In genomic region chr13:68749801-68750200, GRCm38 (mm10) we compare ENCODE assay signal across 10 mouse cellular contexts.
DNase-seq lines count a peak whose midpoint lies in the region; ATAC-seq lines count a peak whose summit lies in the region.
"Had no signal": no experiment of that assay in that cellular context is flagged by ENCODE, and none has a peak within 500 bp of the region (broad histone marks: within the 10 kb centered on the region; RNA-seq: fewer than 3 reads in every experiment).

No protein-coding gene starts in this region.

- ATAC-seq in limb, embryonic 15.5 days (ENCODE audit: insufficient number of reproducible peaks, low FRiP score, low TSS enrichment, low read depth), result no peak
- ATAC-seq in megakaryocyte progenitor cell, adult 5-6 weeks (replicated peaks; ENCODE audit: poor library complexity), result no peak
- ATAC-seq: activated CD4-positive, CD25-positive, alpha-beta regulatory T cell, adult 4 months had no signal

- peak; percentile 19 for DNase-seq in ZHBTc4 (ENCODE audit: low read depth, low spot score)
- peak; percentile 9 for DNase-seq in embryonic facial prominence, embryonic 10.5 days (ENCODE audit: low spot score)
- DNase-seq in layer of hippocampus, adult 8-10 months (ENCODE audit: low spot score in 2 of 2), result peak; percentile 48
- DNase-seq in MN1 (ENCODE audit: low spot score), result no peak
- DNase-seq in testis, postnatal 14 days (ENCODE audit: low spot score), result no peak
- DNase-seq: kidney, adult 2 months; thymus, adult 2 months had no signal

- H3K27me3 ChIP-seq in embryonic facial prominence, embryonic 10.5 days (replicated peaks; ENCODE audit: low read depth, poor library complexity, severe bottlenecking), result no peaks in the 10 kb centered on the region
- no peaks in the 10 kb centered on the region for H3K27me3 ChIP-seq in limb, embryonic 15.5 days

- WGBS in embryonic facial prominence, embryonic 10.5 days, result 70% methylated on average over 9 of the region's 9 CpGs
- 40% methylated on average over 9 of the region's 9 CpGs for WGBS in limb, embryonic 15.5 days

- H3K4me3 ChIP-seq in embryonic facial prominence, embryonic 10.5 days, result no peak overlapping the region
- H3K4me3 ChIP-seq in limb, embryonic 15.5 days, result no peak overlapping the region

- H3K9ac ChIP-seq in limb, embryonic 15.5 days, result no peak overlapping the region

- no peaks in the 10 kb centered on the region for H3K36me3 ChIP-seq in embryonic facial prominence, embryonic 10.5 days (replicated peaks)
- H3K36me3 ChIP-seq in limb, embryonic 15.5 days, result no peaks in the 10 kb centered on the region

- no peaks in the 10 kb centered on the region for H3K4me1 ChIP-seq in embryonic facial prominence, embryonic 10.5 days
- 0 out of 2 replicates have a peak, but pooled peaks cover 10% of the 10 kb centered on the region for H3K4me1 ChIP-seq in limb, embryonic 15.5 days

- H3K4me2 ChIP-seq in limb, embryonic 15.5 days, result no peak overlapping the region

- H3K27ac ChIP-seq in embryonic facial prominence, embryonic 10.5 days (replicated peaks), result no peak overlapping the region
- H3K27ac ChIP-seq in limb, embryonic 15.5 days, result peak overlapping the region; percentile 76

- 0 out of 2 replicates have a peak, but pooled peaks cover 3% of the 10 kb centered on the region for H3K9me3 ChIP-seq in embryonic facial prominence, embryonic 10.5 days
- no peaks in the 10 kb centered on the region for H3K9me3 ChIP-seq in limb, embryonic 15.5 days

Comparison
In these comparisons a context has a peak if more than half of its experiments do, and no peak if none do; other contexts are left out.
1. DNase-seq: peak in ZHBTc4 (single experiment), embryonic facial prominence, embryonic 10.5 days (single experiment) and layer of hippocampus, adult 8-10 months (2 of 2); none in MN1 (single experiment) and testis, postnatal 14 days (single experiment).